Mouse (Mus musculus): ENCODE measurements around the gene Polr2l. TPM values are rescaled to one million over a fixed set of nuclear protein-coding genes. Genes with fewer than 3 reads are reported as not detected.

Gene Polr2l
- polyA plus RNA-seq, 1 experiment from 2014 or later = 74.3 TPM

- WGBS = 51% methylated on average over 2 of the region's 2 CpGs
Measured at GRCm38 (mm10) chr7:141485186-141485585, 10.3 kb upstream of the Polr2l start.

GRCm38 (mm10) chr7:141484186-141485120, 9.5 kb upstream of the Polr2l start:
- Histone ChIP-seq H3K36me3 (ENCODE audit: insufficient read depth) (peaks cover 17% of the 10 kb centered on the region), H3K4me1 (ENCODE audit: insufficient read depth) (peaks cover 11% of the 10 kb centered on the region), H3K4me2 (no peak overlapping the region), H3K9ac (no peak overlapping the region), H3K9me3 (ENCODE audit: low read depth, low read length) (no peaks in the 10 kb centered on the region), H3K4me3 (ENCODE audit: low read depth, low read length) (no peak overlapping the region), H3K27me3 (ENCODE audit: insufficient read depth, low read length) (peaks cover 10% of the 10 kb centered on the region; the same call in 1 of the 2 replicates), H3K27ac (ENCODE audit: low read depth) (no peak overlapping the region)
- no peak for TF ChIP-seq CTCF (IDR thresholded peaks at IDR 0.05; ENCODE audit: low read depth)
- no peak for ATAC-seq (ENCODE audit: insufficient read depth)
- no peak for DNase-seq
- WGBS = 75% methylated on average over 5 of the region's 5 CpGs

More at GRCm38 (mm10) chr7:141485186-141485585, 10.3 kb upstream of the Polr2l start:
- no peak overlapping the region for H3K27ac ChIP-seq (ENCODE audit: low read depth)
- H3K9ac ChIP-seq = no peak overlapping the region
- no peak for TF ChIP-seq CTCF (IDR thresholded peaks at IDR 0.05; ENCODE audit: low read depth)
- H3K9me3 ChIP-seq (ENCODE audit: low read depth, low read length) = no peaks in the 10 kb centered on the region
- H3K4me1 ChIP-seq (ENCODE audit: insufficient read depth) = peaks cover 11% of the 10 kb centered on the region
- DNase-seq = no peak
- peaks cover 20% of the 10 kb centered on the region for H3K36me3 ChIP-seq (ENCODE audit: insufficient read depth)
- H3K4me2 ChIP-seq = no peak overlapping the region
- H3K27me3 ChIP-seq (ENCODE audit: insufficient read depth, low read length) = peaks cover 10% of the 10 kb centered on the region; the same call in 1 of the 2 replicates
- ATAC-seq (ENCODE audit: insufficient read depth) = no peak
- H3K4me3 ChIP-seq (ENCODE audit: low read depth, low read length) = no peak overlapping the region

- WGBS = 73% methylated on average over 6 of the region's 6 CpGs
- Histone ChIP-seq H3K4me3 (ENCODE audit: low read depth, low read length) (no peak overlapping the region), H3K36me3 (ENCODE audit: insufficient read depth) (peaks cover 14% of the 10 kb centered on the region; the same call in 1 of the 2 replicates), H3K4me1 (ENCODE audit: insufficient read depth) (peaks cover 15% of the 10 kb centered on the region), H3K4me2 (no peak overlapping the region), H3K27ac (ENCODE audit: low read depth) (no peak overlapping the region), H3K27me3 (ENCODE audit: insufficient read depth, low read length) (peaks cover 10% of the 10 kb centered on the region; the same call in 1 of the 2 replicates), H3K9me3 (ENCODE audit: low read depth, low read length) (no peaks in the 10 kb centered on the region), H3K9ac (no peak overlapping the region)
- no peak for ATAC-seq (ENCODE audit: insufficient read depth)
- no peak for TF ChIP-seq CTCF (IDR thresholded peaks at IDR 0.05; ENCODE audit: low read depth)
- no peak for DNase-seq
Measured at GRCm38 (mm10) chr7:141483114-141483653, 8.3 kb upstream of the Polr2l start.

GRCm38 (mm10) chr7:141482531-141483024, 7.6 kb upstream of the Polr2l start:
- H3K27me3 ChIP-seq (ENCODE audit: insufficient read depth, low read length) = peaks cover 10% of the 10 kb centered on the region; the same call in 1 of the 2 replicates
- ATAC-seq (ENCODE audit: insufficient read depth) = no peak
- H3K27ac ChIP-seq (ENCODE audit: low read depth) = no peak overlapping the region
- peaks cover 14% of the 10 kb centered on the region; the same call in 1 of the 2 replicates for H3K36me3 ChIP-seq (ENCODE audit: insufficient read depth)
- peak overlapping the region; percentile 55 for H3K4me3 ChIP-seq (ENCODE audit: low read depth, low read length)
- TF ChIP-seq CTCF (IDR thresholded peaks at IDR 0.05; ENCODE audit: low read depth) = no peak
- H3K4me1 ChIP-seq (ENCODE audit: insufficient read depth) = peaks cover 21% of the 10 kb centered on the region
- DNase-seq = no peak
- no peaks in the 10 kb centered on the region for H3K9me3 ChIP-seq (ENCODE audit: low read depth, low read length)
- WGBS = 11% methylated on average over 11 of the region's 11 CpGs
- H3K4me2 ChIP-seq = peak overlapping the region; percentile 98
- H3K9ac ChIP-seq = peak overlapping the region; percentile 51; the same call in 1 of the 2 replicates

- peak; percentile 81 for DNase-seq
Measured at GRCm38 (mm10) chr7:141481498-141482401, 6.8 kb upstream of the Polr2l start.

GRCm38 (mm10) chr7:141480842-141481497, 6.0 kb upstream of the Polr2l start:
- Histone ChIP-seq H3K27ac (ENCODE audit: low read depth) (no peak overlapping the region), H3K9me3 (ENCODE audit: low read depth, low read length) (no peaks in the 10 kb centered on the region), H3K27me3 (ENCODE audit: insufficient read depth, low read length) (peaks cover 10% of the 10 kb centered on the region; the same call in 1 of the 2 replicates), H3K4me2 (peak overlapping the region; percentile 98), H3K4me3 (ENCODE audit: low read depth, low read length) (peak overlapping the region; percentile 55; the same call in 1 of the 2 replicates), H3K4me1 (ENCODE audit: insufficient read depth) (peaks cover 29% of the 10 kb centered on the region), H3K9ac (no peak overlapping the region), H3K36me3 (ENCODE audit: insufficient read depth) (0 out of 2 replicates have a peak, but pooled peaks cover 6% of the 10 kb centered on the region)
- 12% methylated on average over 10 of the region's 10 CpGs for WGBS
- peak; percentile 89 for DNase-seq
- ATAC-seq (ENCODE audit: insufficient read depth) = no peak
- TF ChIP-seq CTCF (IDR thresholded peaks at IDR 0.05; ENCODE audit: low read depth) = peak; percentile 97

More at GRCm38 (mm10) chr7:141481498-141482401, 6.8 kb upstream of the Polr2l start:
- no peak overlapping the region for H3K27ac ChIP-seq (ENCODE audit: low read depth)
- H3K9me3 ChIP-seq (ENCODE audit: low read depth, low read length) = no peaks in the 10 kb centered on the region
- peaks cover 10% of the 10 kb centered on the region; the same call in 1 of the 2 replicates for H3K27me3 ChIP-seq (ENCODE audit: insufficient read depth, low read length)
- peak overlapping the region; percentile 98 for H3K4me2 ChIP-seq
- TF ChIP-seq CTCF (IDR thresholded peaks at IDR 0.05; ENCODE audit: low read depth) = peak; percentile 65
- peak overlapping the region; percentile 55 for H3K4me3 ChIP-seq (ENCODE audit: low read depth, low read length)
- peaks cover 13% of the 10 kb centered on the region; the same call in 1 of the 2 replicates for H3K36me3 ChIP-seq (ENCODE audit: insufficient read depth)
- WGBS = under 1% methylated on average over 81 of the region's 81 CpGs
- ATAC-seq (ENCODE audit: insufficient read depth) = 0 out of 2 replicates have a peak, but pooled peaks have one; percentile 12
- H3K4me1 ChIP-seq (ENCODE audit: insufficient read depth) = peaks cover 29% of the 10 kb centered on the region
- H3K9ac ChIP-seq = peak overlapping the region; percentile 51
